Mouse (Mus musculus): ENCODE measurements around the gene Fam173a. TPM values are rescaled to one million over a fixed set of nuclear protein-coding genes. Genes with fewer than 3 reads are reported as not detected.

Gene Fam173a
- polyA plus RNA-seq, 1 experiment from 2014 or later = 93.8 TPM

DNA sequence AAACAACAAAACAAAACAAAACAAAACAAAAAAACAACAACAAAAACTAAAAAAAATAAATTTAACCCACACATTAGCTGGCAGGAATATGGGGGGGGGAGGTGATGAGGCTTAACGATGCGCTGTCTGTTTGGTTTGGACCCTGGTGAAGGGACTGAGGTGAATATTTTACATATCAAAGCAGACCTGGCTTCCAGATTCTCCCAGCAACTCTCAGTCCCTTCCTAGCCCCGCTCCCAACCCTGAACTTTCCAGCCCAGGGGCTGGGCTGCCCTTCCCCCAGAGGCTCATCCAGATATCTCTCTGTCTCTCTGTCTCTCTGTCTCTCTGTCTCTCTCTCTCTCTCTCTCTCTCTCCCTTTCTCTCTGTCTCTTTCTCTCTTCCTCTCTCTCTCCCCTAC lies 30.1 kb downstream of the Fam173a start:
- ATAC-seq (replicated peaks; ENCODE audit: low FRiP score, low TSS enrichment, low read depth) = no peak
- Histone ChIP-seq H3K27ac (ENCODE audit: low read depth) (no peak overlapping the region), H3K36me3 (ENCODE audit: control insufficient read depth, insufficient read depth, low read length) (no peaks in the 10 kb centered on the region), H3K9ac (ENCODE audit: low read length) (no peak overlapping the region), H3K27me3 (replicated peaks; ENCODE audit: control insufficient read depth, insufficient read depth, low read length) (no peaks in the 10 kb centered on the region), H3K9me3 (ENCODE audit: control insufficient read depth, low read length) (no peaks in the 10 kb centered on the region), H3K4me1 (replicated peaks; ENCODE audit: control insufficient read depth, insufficient read depth, low read length) (no peaks in the 10 kb centered on the region), H3K4me2 (ENCODE audit: low read length) (no peak overlapping the region), H3K4me3 (ENCODE audit: low read depth, low read length) (no peak overlapping the region)
- WGBS = 27% methylated on average over 3 of the region's 3 CpGs
- no peak for DNase-seq (ENCODE audit: low spot score)

DNA sequence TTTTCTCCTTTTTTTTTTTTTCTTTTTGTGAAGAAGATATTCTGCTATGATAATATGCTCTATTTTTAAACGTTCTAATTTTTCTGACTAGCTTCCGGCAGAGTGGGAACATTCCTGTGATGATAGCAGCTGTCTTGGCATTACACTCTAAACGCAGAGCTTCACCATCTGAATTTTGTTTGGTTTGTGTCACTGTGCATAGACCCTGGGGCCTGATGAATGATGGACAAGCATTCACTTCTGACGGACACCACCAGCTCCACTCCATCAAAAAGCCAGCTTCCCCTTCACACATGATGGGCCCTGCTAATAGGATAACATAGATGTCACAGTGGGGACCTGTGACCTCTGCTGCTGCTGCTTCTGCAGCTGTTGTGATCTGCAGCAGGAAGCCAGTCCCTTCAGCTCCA lies 31.1 kb downstream of the Fam173a start:
- Histone ChIP-seq H3K4me1 (replicated peaks; ENCODE audit: control insufficient read depth, insufficient read depth, low read length) (peaks cover 3% of the 10 kb centered on the region), H3K36me3 (ENCODE audit: control insufficient read depth, insufficient read depth, low read length) (no peaks in the 10 kb centered on the region), H3K27ac (ENCODE audit: low read depth) (no peak overlapping the region), H3K9me3 (ENCODE audit: control insufficient read depth, low read length) (no peaks in the 10 kb centered on the region), H3K27me3 (replicated peaks; ENCODE audit: control insufficient read depth, insufficient read depth, low read length) (no peaks in the 10 kb centered on the region), H3K4me3 (ENCODE audit: low read depth, low read length) (no peak overlapping the region), H3K9ac (ENCODE audit: low read length) (no peak overlapping the region), H3K4me2 (ENCODE audit: low read length) (no peak overlapping the region)
- ATAC-seq (replicated peaks; ENCODE audit: low FRiP score, low TSS enrichment, low read depth) (no peak), DNase-seq (ENCODE audit: low spot score) (no peak)
- 56% methylated on average over 4 of the region's 4 CpGs for WGBS

DNA sequence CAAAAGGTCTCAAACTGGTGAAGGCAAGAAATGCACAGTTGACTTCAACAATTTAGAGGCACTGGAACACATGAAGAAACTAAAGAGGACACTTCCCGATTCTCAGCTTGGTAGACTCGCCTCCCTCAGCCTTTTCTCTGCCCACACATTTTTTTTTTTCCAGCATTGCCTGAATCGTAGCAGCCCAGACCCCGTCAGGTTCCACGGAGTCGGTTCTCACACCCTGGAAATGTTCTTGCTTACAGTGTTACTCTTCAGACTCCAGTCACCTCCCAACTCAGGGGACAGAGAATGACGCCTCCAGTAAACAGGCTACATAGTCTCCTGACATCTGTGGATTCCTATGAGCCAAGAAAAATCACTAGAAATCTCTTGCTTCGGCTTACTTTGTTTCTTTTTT lies 32.6 kb downstream of the Fam173a start:
- peaks cover 9% of the 10 kb centered on the region for H3K4me1 ChIP-seq (replicated peaks; ENCODE audit: control insufficient read depth, insufficient read depth, low read length)
- 71% methylated on average over 8 of the region's 8 CpGs for WGBS
- DNase-seq (ENCODE audit: low spot score) = no peak
- no peak overlapping the region for H3K4me3 ChIP-seq (ENCODE audit: low read depth, low read length)
- H3K27ac ChIP-seq (ENCODE audit: low read depth) = no peak overlapping the region
- H3K9ac ChIP-seq (ENCODE audit: low read length) = no peak overlapping the region
- no peak for ATAC-seq (replicated peaks; ENCODE audit: low FRiP score, low TSS enrichment, low read depth)
- no peak overlapping the region for H3K4me2 ChIP-seq (ENCODE audit: low read length)
- H3K36me3 ChIP-seq (ENCODE audit: control insufficient read depth, insufficient read depth, low read length) = no peaks in the 10 kb centered on the region
- H3K9me3 ChIP-seq (ENCODE audit: control insufficient read depth, low read length) = no peaks in the 10 kb centered on the region
- no peaks in the 10 kb centered on the region for H3K27me3 ChIP-seq (replicated peaks; ENCODE audit: control insufficient read depth, insufficient read depth, low read length)

DNA sequence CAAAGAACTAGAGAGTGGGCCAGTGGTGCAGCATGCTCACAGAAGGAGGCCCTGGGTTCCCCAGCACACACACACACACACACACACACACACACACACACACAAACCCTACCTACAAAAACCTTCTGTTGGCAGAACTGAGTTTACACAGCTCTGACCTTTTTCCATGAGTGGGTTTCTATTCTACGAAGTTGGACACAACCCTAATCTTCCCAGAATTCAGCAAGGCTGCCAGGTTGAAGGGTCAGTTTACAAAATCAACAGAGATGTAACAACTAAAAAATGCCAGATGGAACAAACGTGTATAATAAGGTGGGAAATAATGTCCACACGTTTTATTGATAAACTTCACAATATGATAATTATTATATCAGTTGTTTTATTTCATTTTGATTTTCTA lies 35.0 kb downstream of the Fam173a start:
- Histone ChIP-seq H3K36me3 (ENCODE audit: control insufficient read depth, insufficient read depth, low read length) (no peaks in the 10 kb centered on the region), H3K27ac (ENCODE audit: low read depth) (no peak overlapping the region), H3K27me3 (replicated peaks; ENCODE audit: control insufficient read depth, insufficient read depth, low read length) (no peaks in the 10 kb centered on the region), H3K4me1 (replicated peaks; ENCODE audit: control insufficient read depth, insufficient read depth, low read length) (peaks cover 9% of the 10 kb centered on the region), H3K9ac (ENCODE audit: low read length) (no peak overlapping the region), H3K9me3 (ENCODE audit: control insufficient read depth, low read length) (no peaks in the 10 kb centered on the region), H3K4me2 (ENCODE audit: low read length) (no peak overlapping the region), H3K4me3 (ENCODE audit: low read depth, low read length) (no peak overlapping the region)
- 62% methylated on average over 3 of the region's 3 CpGs for whole genome bisulfite sequencing
- ATAC-seq (replicated peaks; ENCODE audit: low FRiP score, low TSS enrichment, low read depth) = no peak
- no peak for DNase-seq (ENCODE audit: low spot score)

DNA sequence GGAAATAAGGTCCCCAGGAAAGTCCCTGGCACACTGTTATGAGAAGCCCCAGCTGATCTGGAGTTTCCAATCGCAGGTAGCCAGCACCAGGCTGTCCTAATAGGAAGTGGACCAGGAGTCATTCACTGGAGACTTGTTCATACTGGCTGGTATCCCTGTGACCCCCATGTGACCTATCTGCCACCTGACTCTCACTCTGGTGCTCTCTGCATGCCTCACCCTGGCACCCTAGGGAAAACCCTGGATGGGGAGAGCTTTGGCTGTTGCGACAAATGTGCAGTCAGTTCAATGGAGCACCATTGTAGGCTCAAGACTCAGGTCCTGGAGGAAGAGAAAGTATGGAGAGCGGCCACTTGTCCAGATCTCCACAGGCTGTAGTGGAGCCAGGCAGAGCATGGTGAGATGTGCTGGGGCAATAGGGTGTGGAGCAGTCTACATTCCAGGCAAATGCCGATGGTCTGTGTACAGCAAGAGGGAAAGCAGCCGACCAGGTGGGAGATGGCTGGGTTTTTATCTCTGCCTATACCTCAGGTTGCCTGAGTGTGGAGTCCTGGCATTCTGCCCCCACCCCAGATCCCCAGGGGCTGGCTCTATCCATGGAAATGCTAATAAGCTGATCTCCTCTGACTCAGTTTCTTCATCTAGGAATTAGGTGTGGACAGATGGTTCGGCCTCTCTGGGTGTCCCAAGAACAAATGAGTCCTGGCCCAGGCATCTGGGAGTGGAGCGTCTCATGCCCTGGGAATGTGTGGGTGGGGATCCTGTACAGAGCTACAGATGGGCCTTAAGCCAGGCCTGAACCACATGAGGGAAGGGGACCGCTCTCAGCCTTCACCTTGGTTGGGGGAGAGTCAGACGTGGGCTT lies 36.1 kb downstream of the Fam173a start:
- WGBS = 67% methylated on average over 9 of the region's 9 CpGs
- Histone ChIP-seq H3K4me3 (ENCODE audit: low read depth, low read length) (no peak overlapping the region), H3K9ac (ENCODE audit: low read length) (no peak overlapping the region), H3K36me3 (ENCODE audit: control insufficient read depth, insufficient read depth, low read length) (no peaks in the 10 kb centered on the region), H3K27ac (ENCODE audit: low read depth) (peak overlapping the region; percentile 33; the same call in 1 of the 2 replicates), H3K4me1 (replicated peaks; ENCODE audit: control insufficient read depth, insufficient read depth, low read length) (peaks cover 11% of the 10 kb centered on the region), H3K9me3 (ENCODE audit: control insufficient read depth, low read length) (no peaks in the 10 kb centered on the region), H3K27me3 (replicated peaks; ENCODE audit: control insufficient read depth, insufficient read depth, low read length) (no peaks in the 10 kb centered on the region), H3K4me2 (ENCODE audit: low read length) (no peak overlapping the region)
- no peak for DNase-seq (ENCODE audit: low spot score)
- peak; percentile 64; the same call in 1 of the 2 replicates for ATAC-seq (replicated peaks; ENCODE audit: low FRiP score, low TSS enrichment, low read depth)

DNA sequence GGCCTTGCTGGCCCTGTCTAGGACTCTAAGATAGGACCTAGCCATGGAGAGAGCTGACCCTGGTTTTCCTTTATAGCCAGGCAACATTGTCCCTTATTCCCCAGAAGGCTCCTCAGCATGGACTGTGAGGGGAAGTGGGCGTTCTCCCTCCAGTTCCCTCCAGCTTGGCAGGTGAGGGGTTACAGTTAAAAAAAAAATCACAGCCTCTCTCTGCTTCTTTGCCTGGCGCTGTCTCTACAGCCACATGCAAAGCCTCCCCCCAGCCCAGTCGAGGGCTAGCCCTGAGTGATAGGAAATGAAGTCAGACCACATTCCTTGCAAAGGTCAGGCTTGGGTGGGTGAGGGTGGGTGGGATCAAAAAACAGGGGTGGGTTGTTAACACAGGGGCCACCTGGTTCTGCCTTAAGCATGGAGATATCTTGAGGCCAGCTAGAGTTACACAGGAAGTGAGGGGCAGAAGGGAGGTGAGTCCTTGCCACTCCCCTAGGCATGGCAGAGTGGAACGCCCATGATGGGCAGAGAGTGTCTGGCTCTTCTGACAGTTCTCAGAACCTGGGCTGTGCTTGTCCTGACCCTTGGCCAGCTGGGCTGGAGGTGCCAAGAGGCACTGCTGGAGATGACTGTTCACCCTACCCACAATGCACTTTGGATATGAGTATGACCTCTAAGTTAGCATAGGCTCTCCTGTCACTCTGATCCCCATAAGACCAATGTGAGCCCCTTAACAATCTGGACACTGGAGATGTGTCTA lies 36.9 kb downstream of the Fam173a start:
- no peaks in the 10 kb centered on the region for H3K36me3 ChIP-seq (ENCODE audit: control insufficient read depth, insufficient read depth, low read length)
- H3K9ac ChIP-seq (ENCODE audit: low read length) = no peak overlapping the region
- no peaks in the 10 kb centered on the region for H3K9me3 ChIP-seq (ENCODE audit: control insufficient read depth, low read length)
- DNase-seq (ENCODE audit: low spot score) (no peak), ATAC-seq (replicated peaks; ENCODE audit: low FRiP score, low TSS enrichment, low read depth) (peak; percentile 48)
- WGBS = 32% methylated on average over 4 of the region's 4 CpGs
- H3K27ac ChIP-seq (ENCODE audit: low read depth) = peak overlapping the region; percentile 33; the same call in 1 of the 2 replicates
- H3K27me3 ChIP-seq (replicated peaks; ENCODE audit: control insufficient read depth, insufficient read depth, low read length) = no peaks in the 10 kb centered on the region
- peaks cover 15% of the 10 kb centered on the region for H3K4me1 ChIP-seq (replicated peaks; ENCODE audit: control insufficient read depth, insufficient read depth, low read length)
- H3K4me2 ChIP-seq (ENCODE audit: low read length) = no peak overlapping the region
- H3K4me3 ChIP-seq (ENCODE audit: low read depth, low read length) = no peak overlapping the region

DNA sequence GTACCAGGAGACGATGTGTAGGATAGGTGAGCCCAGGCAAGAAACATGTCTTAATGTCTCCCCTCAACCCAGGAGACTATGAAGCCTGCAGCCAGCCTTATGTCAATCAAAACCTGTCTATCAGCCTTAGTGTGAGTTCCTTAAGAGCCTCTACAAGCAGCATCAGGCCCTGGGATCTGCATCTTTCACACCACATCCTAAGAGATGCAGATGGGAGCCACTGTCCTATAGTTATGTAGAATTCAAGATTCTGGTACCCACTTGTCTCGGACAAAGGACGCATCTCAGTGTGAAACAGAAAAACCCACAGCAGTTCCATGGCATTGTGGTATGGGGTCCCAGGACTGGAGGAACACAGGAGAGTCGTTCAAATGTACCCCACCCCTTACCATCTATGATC lies 37.6 kb downstream of the Fam173a start:
- DNase-seq (ENCODE audit: low spot score) = no peak
- H3K4me3 ChIP-seq (ENCODE audit: low read depth, low read length) = no peak overlapping the region
- 78% methylated on average over 4 of the region's 4 CpGs for WGBS
- no peak overlapping the region for H3K27ac ChIP-seq (ENCODE audit: low read depth)
- no peak for ATAC-seq (replicated peaks; ENCODE audit: low FRiP score, low TSS enrichment, low read depth)
- H3K36me3 ChIP-seq (ENCODE audit: control insufficient read depth, insufficient read depth, low read length) = no peaks in the 10 kb centered on the region
- peaks cover 15% of the 10 kb centered on the region for H3K4me1 ChIP-seq (replicated peaks; ENCODE audit: control insufficient read depth, insufficient read depth, low read length)
- no peaks in the 10 kb centered on the region for H3K9me3 ChIP-seq (ENCODE audit: control insufficient read depth, low read length)
- H3K27me3 ChIP-seq (replicated peaks; ENCODE audit: control insufficient read depth, insufficient read depth, low read length) = no peaks in the 10 kb centered on the region
- H3K9ac ChIP-seq (ENCODE audit: low read length) = no peak overlapping the region
- H3K4me2 ChIP-seq (ENCODE audit: low read length) = no peak overlapping the region

DNA sequence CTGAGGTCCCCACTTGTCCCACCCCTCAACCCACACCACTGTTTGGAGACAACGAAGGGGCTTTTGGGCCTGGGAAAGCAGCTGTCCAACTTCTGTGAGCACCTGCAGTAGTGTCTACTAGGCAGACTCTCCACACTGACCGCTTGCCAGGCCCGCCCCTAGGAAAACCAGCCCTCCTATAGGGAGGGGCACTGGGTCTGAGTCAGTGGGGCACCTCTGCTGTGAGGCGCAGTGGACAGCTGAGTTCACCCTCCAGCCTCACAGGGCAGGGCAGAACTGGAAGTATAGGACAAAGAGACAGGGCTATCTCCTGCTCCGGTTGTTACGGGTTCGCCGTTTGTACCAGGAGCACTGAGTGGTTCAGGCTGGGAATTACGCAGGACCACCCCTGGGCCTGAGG lies 38.5 kb downstream of the Fam173a start, which contains the start of gene Msln:
Msln (minus strand) TSS at position 138 of the 400 bp plus-strand sequence.
- Histone ChIP-seq H3K4me3 (ENCODE audit: low read depth, low read length) (no peak within 1 kb of the TSS), H3K36me3 (ENCODE audit: control insufficient read depth, insufficient read depth, low read length) (no peaks in the 10 kb centered on the region), H3K9ac (ENCODE audit: low read length) (no peak within 1 kb of the TSS), H3K27me3 (replicated peaks; ENCODE audit: control insufficient read depth, insufficient read depth, low read length) (no peaks in the 10 kb centered on the region), H3K4me2 (ENCODE audit: low read length) (no peak within 1 kb of the TSS), H3K9me3 (ENCODE audit: control insufficient read depth, low read length) (no peaks in the 10 kb centered on the region), H3K27ac (ENCODE audit: low read depth) (no peak within 1 kb of the TSS), H3K4me1 (replicated peaks; ENCODE audit: control insufficient read depth, insufficient read depth, low read length) (peaks cover 15% of the 10 kb centered on the region)
- ATAC-seq (replicated peaks; ENCODE audit: low FRiP score, low TSS enrichment, low read depth) (no peak), DNase-seq (ENCODE audit: low spot score) (no peak)
- WGBS = 85% methylated on average over 9 of the region's 9 CpGs

Data from intestine, embryonic 14.5 days (tissue).